In the genomic region with DNA sequence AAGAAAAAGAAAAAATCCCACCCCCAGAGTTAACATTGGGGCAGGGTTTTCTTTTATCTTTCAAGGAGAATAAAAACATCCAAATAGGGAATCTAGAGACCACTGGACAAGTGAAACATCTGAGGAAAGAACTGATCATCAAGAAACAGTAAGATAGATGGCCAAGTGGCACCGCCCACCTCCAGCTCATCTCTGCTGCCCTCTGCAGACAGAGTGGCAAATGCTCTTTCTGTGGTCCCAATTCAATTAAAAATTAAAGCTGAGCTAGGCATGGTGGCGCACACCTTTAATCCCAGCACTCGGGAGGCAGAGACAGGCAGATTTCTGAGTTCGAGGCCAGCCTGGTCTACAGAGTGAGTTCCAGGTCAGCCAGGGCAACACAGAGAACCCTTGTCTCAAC, we compare ENCODE assay signal across 9 mouse cellular contexts. TPM values are rescaled to one million over a fixed set of nuclear protein-coding genes. Genes with fewer than 3 reads are reported as not detected.
DNase-seq lines count a peak whose midpoint lies in the region; ATAC-seq and TF ChIP-seq lines count a peak whose summit lies in the region.
"Had no signal": no experiment of that assay in that cellular context is flagged by ENCODE, and none has a peak within 500 bp of the region (broad histone marks: within the 10 kb centered on the region; RNA-seq: fewer than 3 reads in every experiment).

No protein-coding gene starts in this region.

- no peak overlapping the region for H3K4me3 ChIP-seq in heart, postnatal 0 days (ENCODE audit: low read depth, low read length)
- no peak overlapping the region for H3K4me3 ChIP-seq in embryonic fibroblast, embryonic 13.5 days (ENCODE audit: insufficient read depth, low read length)
- no peak overlapping the region for H3K4me3 ChIP-seq in limb, embryonic 10.5 days
- H3K4me3 ChIP-seq: neural tube, embryonic 12.5 days had no signal

- no peak for ATAC-seq in heart, postnatal 0 days (ENCODE audit: insufficient read depth, low read depth)

- no peak for TF ChIP-seq EP300 in heart, postnatal 0 days (IDR thresholded peaks at IDR 0.05; ENCODE audit: low read depth)

- intact Hi-C loops in heart, postnatal 25 days (cut with DNase I): no loop called here

- H3K4me2 ChIP-seq in heart, postnatal 0 days (ENCODE audit: low read depth, low read length): no peak overlapping the region
- H3K4me2 ChIP-seq: neural tube, embryonic 12.5 days had no signal

- no peak overlapping the region for H3K27ac ChIP-seq in heart, postnatal 0 days (ENCODE audit: low read depth)
- no peak overlapping the region for H3K27ac ChIP-seq in embryonic fibroblast, embryonic 13.5 days (ENCODE audit: insufficient read depth, low read length)
- H3K27ac ChIP-seq in limb, embryonic 10.5 days: no peak overlapping the region
- H3K27ac ChIP-seq: neural tube, embryonic 12.5 days had no signal

- H3K9me3 ChIP-seq in heart, postnatal 0 days (replicated peaks; ENCODE audit: control insufficient read depth, low read length): peaks cover 9% of the 10 kb centered on the region; the same call in 1 of the 2 replicates
- H3K9me3 ChIP-seq in limb, embryonic 10.5 days (replicated peaks): no peaks in the 10 kb centered on the region
- H3K9me3 ChIP-seq: neural tube, embryonic 12.5 days had no signal

- no peak for TF ChIP-seq POLR2A in embryonic fibroblast, embryonic 13.5 days (IDR thresholded peaks at IDR 0.05; ENCODE audit: low read depth, low read length)

- peak; percentile 17; the same call in 1 of the 2 replicates for TF ChIP-seq CTCF in heart, postnatal 0 days (IDR thresholded peaks at IDR 0.05; ENCODE audit: low read depth)
- peak; percentile 18; the same call in 1 of the 2 replicates for TF ChIP-seq CTCF in embryonic fibroblast, embryonic 13.5 days (IDR thresholded peaks at IDR 0.05; ENCODE audit: borderline replicate concordance, insufficient read depth, low read length)

- H3K4me1 ChIP-seq in heart, postnatal 0 days (ENCODE audit: control insufficient read depth, insufficient read depth): no peaks in the 10 kb centered on the region
- H3K4me1 ChIP-seq in embryonic fibroblast, embryonic 13.5 days (ENCODE audit: control insufficient read depth, insufficient read depth, low read length): no peaks in the 10 kb centered on the region
- no peaks in the 10 kb centered on the region for H3K4me1 ChIP-seq in limb, embryonic 10.5 days
- H3K4me1 ChIP-seq: neural tube, embryonic 12.5 days had no signal

- 91% methylated on average over 4 of the region's 4 CpGs for WGBS in heart, postnatal 0 days
- WGBS in limb, embryonic 10.5 days: 92% methylated on average over 4 of the region's 4 CpGs

- H3K36me3 ChIP-seq in heart, postnatal 0 days (replicated peaks; ENCODE audit: control insufficient read depth, insufficient read depth, low read length): peaks cover 6% of the 10 kb centered on the region; the same call in 1 of the 2 replicates
- peaks cover 34% of the 10 kb centered on the region for H3K36me3 ChIP-seq in limb, embryonic 10.5 days

- H3K9ac ChIP-seq in heart, postnatal 0 days (replicated peaks; ENCODE audit: low read depth, low read length): no peak overlapping the region
- H3K9ac ChIP-seq: neural tube, embryonic 12.5 days had no signal

- H3K27me3 ChIP-seq in heart, postnatal 0 days (ENCODE audit: control insufficient read depth, insufficient read depth, low read length): no peaks in the 10 kb centered on the region
- no peaks in the 10 kb centered on the region for H3K27me3 ChIP-seq in limb, embryonic 10.5 days (ENCODE audit: low read depth, poor library complexity, severe bottlenecking)
- H3K27me3 ChIP-seq: neural tube, embryonic 12.5 days had no signal

- DNase-seq in heart, postnatal 0 days (ENCODE audit: low spot score): no peak
- no peak for DNase-seq in heart, postnatal 25 days (ENCODE audit: low spot score)
- DNase-seq in ES-CJ7 (ENCODE audit: low read depth, low spot score): peak; percentile 58
- peak; percentile 20 to 41 for DNase-seq in natural killer cell, adult 2 months (ENCODE audit: low spot score in 2 of 2)
- DNase-seq in limb, embryonic 10.5 days (ENCODE audit: low spot score): no peak
- no peak for DNase-seq in MN1 (ENCODE audit: low spot score)
- no peak for DNase-seq in right cerebral cortex, adult 2 months (ENCODE audit: low spot score in 2 of 2)

RNA-seq across cellular contexts. Expression of gene Simc1, which starts 16.6 kb away (rescaled TPM):
- 3.6 and 6.3 TPM in 2 replicates for total RNA-seq in heart, postnatal 0 days (2014; rRNA removed; ENCODE audit: low replicate concordance)
- 1.6 and 1.9 TPM in 2 replicates for polyA plus RNA-seq in heart, postnatal 0 days (2015; fragmentation: Nextera tagmentation; extraction: Ambion mirVana)
- total RNA-seq in heart, postnatal 25 days (2021): 1 to 10 TPM; 2.0 to 2.4 TPM
- 16.1 and 18.4 TPM in 2 replicates for polyA plus RNA-seq in embryonic fibroblast, embryonic 13.5 days (2011; ENCODE audit: insufficient read length, low read depth, missing spikeins)
- polyA plus RNA-seq in limb, embryonic 10.5 days (2016; fragmentation: Nextera tagmentation; extraction: Ambion mirVana): 20.6 and 21.1 TPM in 2 replicates

RNA-seq across cellular contexts. Expression of gene 4833439L19Rik, which starts 45.0 kb away (rescaled TPM):
- total RNA-seq in heart, postnatal 0 days (2014; rRNA removed; ENCODE audit: low replicate concordance): 106 and 130 TPM in 2 replicates
- 100 and 110 TPM in 2 replicates for polyA plus RNA-seq in heart, postnatal 0 days (2015; fragmentation: Nextera tagmentation; extraction: Ambion mirVana)
- 10 to 100 TPM; 88.2 to 99.5 TPM for total RNA-seq in heart, postnatal 25 days (2021)
- 73.4 and 74.2 TPM in 2 replicates for polyA plus RNA-seq in embryonic fibroblast, embryonic 13.5 days (2011; ENCODE audit: insufficient read length, low read depth, missing spikeins)
- 198 TPM in 2 replicates for polyA plus RNA-seq in limb, embryonic 10.5 days (2016; fragmentation: Nextera tagmentation; extraction: Ambion mirVana)

RNA-seq across cellular contexts. Expression of gene Thoc3, which starts 51.6 kb away (rescaled TPM):
- 32.9 and 41.9 TPM in 2 replicates for total RNA-seq in heart, postnatal 0 days (2014; rRNA removed; ENCODE audit: low replicate concordance)
- polyA plus RNA-seq in heart, postnatal 0 days (2015; fragmentation: Nextera tagmentation; extraction: Ambion mirVana): 48.4 and 51.5 TPM in 2 replicates
- total RNA-seq in heart, postnatal 25 days (2021): 10 to 100 TPM; 17.7 to 23.4 TPM
- polyA plus RNA-seq in embryonic fibroblast, embryonic 13.5 days (2011; ENCODE audit: insufficient read length, low read depth, missing spikeins): 27.8 and 33.2 TPM in 2 replicates
- polyA plus RNA-seq in limb, embryonic 10.5 days (2016; fragmentation: Nextera tagmentation; extraction: Ambion mirVana): 189 and 192 TPM in 2 replicates

RNA-seq across cellular contexts. Expression of gene Arl10, which starts 54.6 kb away (rescaled TPM):
- total RNA-seq in heart, postnatal 0 days (2014; rRNA removed; ENCODE audit: low replicate concordance): 13.6 and 85.9 TPM in 2 replicates
- 9.4 and 10.7 TPM in 2 replicates for polyA plus RNA-seq in heart, postnatal 0 days (2015; fragmentation: Nextera tagmentation; extraction: Ambion mirVana)
- 1 to 10 TPM; 4.5 to 6.1 TPM for total RNA-seq in heart, postnatal 25 days (2021)
- polyA plus RNA-seq in embryonic fibroblast, embryonic 13.5 days (2011; ENCODE audit: insufficient read length, low read depth, missing spikeins): 12.2 and 13.2 TPM in 2 replicates
- polyA plus RNA-seq in limb, embryonic 10.5 days (2016; fragmentation: Nextera tagmentation; extraction: Ambion mirVana): 28.8 and 31.5 TPM in 2 replicates

Comparison
In these comparisons a context has a peak if more than half of its experiments do, and no peak if none do; other contexts are left out.
1. DNase-seq: peak in ES-CJ7 (single experiment) and natural killer cell, adult 2 months (2 of 2); none in heart, postnatal 0 days (single experiment), heart, postnatal 25 days (single experiment), limb, embryonic 10.5 days (single experiment), MN1 (single experiment) and right cerebral cortex, adult 2 months (0 of 2).